Mouse (Mus musculus): ENCODE data around the gene Stip1.

Stip1 gene

GRCm38 (mm10) chr19:6980381-6981093 is 59.2 kb downstream of the Stip1 start, which contains the start of gene Fkbp2:
Gene Fkbp2 (minus strand): TSS chr19:6980501.
- peak; percentile 99 for DNase-seq

- DNase-seq = peak; percentile 100
Measured at GRCm38 (mm10) chr19:6979486-6980380, 60.0 kb downstream of the Stip1 start.

- peak; percentile 62 for DNase-seq
Measured at GRCm38 (mm10) chr19:6979001-6979479, 60.7 kb downstream of the Stip1 start.

GRCm38 (mm10) chr19:6978639-6978974 is 61.2 kb downstream of the Stip1 start:
- DNase-seq = no peak

GRCm38 (mm10) chr19:6977759-6978638 is 61.8 kb downstream of the Stip1 start:
- DNase-seq = no peak

- DNase-seq = peak; percentile 75
Measured at GRCm38 (mm10) chr19:6975537-6976521, 63.9 kb downstream of the Stip1 start, which contains the start of gene Plcb3. Gene Plcb3 (minus strand): TSS chr19:6976470.

GRCm38 (mm10) chr19:6974211-6975205 is 65.3 kb downstream of the Stip1 start, which contains the start of gene Ppp1r14b:
Gene Ppp1r14b (plus strand): TSS chr19:6974968.
- peak; percentile 94 for DNase-seq

DNA sequence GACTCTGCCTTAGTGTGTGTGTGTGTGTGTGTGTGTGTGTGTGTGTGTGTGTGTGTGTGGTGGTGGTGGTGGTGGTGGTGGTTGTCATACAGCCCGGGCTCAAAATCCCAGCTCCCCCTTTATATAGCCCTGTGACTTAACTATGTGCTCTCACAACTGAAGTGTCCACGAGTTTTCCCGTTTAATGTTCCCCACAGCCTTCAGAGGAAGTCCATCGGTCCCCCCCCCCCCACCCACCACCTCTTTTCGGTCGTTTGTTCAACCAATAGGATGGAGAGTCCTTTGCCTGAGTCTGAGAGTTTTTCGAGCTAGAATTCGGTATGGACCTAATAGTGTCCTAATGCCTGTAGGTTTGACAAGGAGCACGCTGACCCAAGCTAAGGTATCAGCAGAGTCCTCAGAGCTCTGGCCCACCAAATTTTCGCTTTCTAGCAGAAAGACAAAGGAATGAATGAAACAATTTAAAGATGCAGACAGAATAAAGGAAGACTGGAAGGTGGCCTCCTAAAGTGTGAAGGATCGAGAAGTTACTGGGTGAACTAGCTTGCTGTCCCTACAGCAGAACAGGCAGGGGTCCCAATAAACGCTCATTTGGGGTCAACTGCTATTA is 66.1 kb downstream of the Stip1 start:
- no peak for DNase-seq

GRCm38 (mm10) chr19:6972247-6972917 is 67.4 kb downstream of the Stip1 start:
- no peak for DNase-seq

DNA sequence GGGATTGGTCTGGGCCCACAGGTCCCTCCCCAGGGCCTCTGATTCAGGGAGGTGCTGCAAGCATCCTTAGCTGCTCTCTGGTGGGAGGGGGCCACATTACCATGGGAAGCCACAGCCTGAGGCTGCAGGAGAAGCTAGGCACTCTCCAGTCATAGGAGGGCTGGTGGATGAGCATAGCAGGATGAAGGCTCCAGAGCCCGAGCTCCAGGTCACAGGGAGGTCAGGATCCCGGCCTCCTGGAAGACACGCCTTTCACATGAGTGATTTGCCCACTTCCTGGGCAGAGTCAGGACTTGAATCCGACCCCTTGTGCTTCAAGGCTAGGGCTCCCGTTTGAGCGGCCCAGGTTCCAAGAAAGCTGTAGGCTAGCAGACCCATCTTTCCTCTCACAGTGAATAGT is 68.1 kb downstream of the Stip1 start:
- DNase-seq = no peak

Measured in kidney, postnatal 10 days (tissue).